Mouse (Mus musculus) MEL (cell line): ENCODE measurements around the gene Il1r2. TPM values are rescaled to one million over a fixed set of nuclear protein-coding genes. Genes with fewer than 3 reads are reported as not detected.

ENCODE experiments used
- DNase-seq: peaks from one replicate; pipeline ENCODE4 v3.0.0; 2011; ENCODE audit warnings: low read depth, low spot score
- H3K27ac ChIP-seq: 2 replicates; pipeline ENCODE4 v1.5.1; 2012; ENCODE audit warnings: low read depth, mild to moderate bottlenecking, control low read depth, low read length, moderate library complexity; ENCODE audit not compliant: control insufficient read depth
- H3K27me3 ChIP-seq, 2 experiments: fragments of 150-350 bp in 1 of 2; sonication (generic) in 1 of 2; 2 replicates each; pipeline ENCODE4 v1.6.1; 2012; ENCODE audit warnings: low read length in 2 of 2, mild to moderate bottlenecking in 2 of 2, improper control_type of control experiment in 1 of 2, moderate library complexity in 1 of 2; ENCODE audit not compliant: insufficient read depth in 2 of 2, control insufficient read depth in 1 of 2
- H3K36me3 ChIP-seq, 2 experiments: 2 replicates each; pipeline ENCODE4 v1.6.1; 2012 to 2014; ENCODE audit warnings: low read length in 2 of 2, improper control_type of control experiment in 1 of 2, inconsistent platforms in 1 of 2, mild to moderate bottlenecking in 1 of 2; ENCODE audit not compliant: insufficient read depth in 2 of 2, control insufficient read depth in 1 of 2
- H3K4me1 ChIP-seq, 2 experiments: fragments of 150-350 bp in 1 of 2; sonication (generic) in 1 of 2; 2 replicates each; pipeline ENCODE4 v1.6.1; 2012; ENCODE audit warnings: low read length in 2 of 2, improper control_type of control experiment in 1 of 2, mild to moderate bottlenecking in 1 of 2; ENCODE audit not compliant: insufficient read depth in 2 of 2, control insufficient read depth in 1 of 2
- H3K4me3 ChIP-seq, 2 experiments: fragments of 150-350 bp in 1 of 2; sonication (generic) in 1 of 2; 2 replicates each; pipeline ENCODE4 v1.5.1; 2012; ENCODE audit warnings: low read depth in 2 of 2, low read length in 2 of 2, mild to moderate bottlenecking in 2 of 2, moderate library complexity in 2 of 2, control low read depth in 1 of 2, improper control_type of control experiment in 1 of 2; ENCODE audit not compliant: control insufficient read depth in 1 of 2, insufficient read depth in 1 of 2
- H3K79me2 ChIP-seq: 2 replicates; pipeline ENCODE4 v1.6.1; 2012; ENCODE audit warnings: mild to moderate bottlenecking, low read length, moderate library complexity; ENCODE audit not compliant: control insufficient read depth, poor library complexity, insufficient read depth
- H3K9ac ChIP-seq: 2 replicates; pipeline ENCODE4 v1.6.1; 2012; ENCODE audit warnings: low read depth, mild to moderate bottlenecking, control low read depth, low read length, moderate library complexity; ENCODE audit not compliant: control insufficient read depth, poor library complexity, severe bottlenecking
- H3K9me3 ChIP-seq: fragments of 150-350 bp; sonication (generic); replicated peaks from 2 replicates; pipeline ENCODE4 v1.6.1; 2012; ENCODE audit warnings: mild to moderate bottlenecking, low read length, improper control_type of control experiment, moderate library complexity; ENCODE audit not compliant: insufficient read depth
- CHD2 ChIP-seq: IDR thresholded peaks from 2 replicates; pipeline ENCODE4 v1.6.1; 2011; ENCODE audit warnings: low read length, improper control_type of control experiment
- E2F4 ChIP-seq: IDR thresholded peaks from 2 replicates; pipeline ENCODE4 v1.6.1; 2011; ENCODE audit warnings: low read depth, low read length, improper control_type of control experiment, borderline replicate concordance
- ELF1 ChIP-seq: IDR thresholded peaks from 2 replicates; pipeline ENCODE4 v1.6.1; 2014; ENCODE audit warnings: low read depth, mild to moderate bottlenecking, inconsistent platforms, low read length, improper control_type of control experiment, moderate library complexity
- EP300 ChIP-seq, 2 experiments: IDR thresholded peaks; 2 replicates each; pipeline ENCODE4 v1.6.1; 2011; ENCODE audit warnings: improper control_type of control experiment in 2 of 2, low read length in 2 of 2, low read depth in 1 of 2, mild to moderate bottlenecking in 1 of 2
- ETS1 ChIP-seq: IDR thresholded peaks from 2 replicates; pipeline ENCODE4 v1.6.1; 2012; ENCODE audit warnings: low read depth, mild to moderate bottlenecking, inconsistent platforms, low read length, improper control_type of control experiment, moderate library complexity
- GABPA ChIP-seq: IDR thresholded peaks from 2 replicates; pipeline ENCODE4 v1.6.1; 2012; ENCODE audit warnings: low read depth, mild to moderate bottlenecking, inconsistent platforms, low read length, improper control_type of control experiment, moderate library complexity
- JUND ChIP-seq: IDR thresholded peaks from 2 replicates; pipeline ENCODE4 v1.6.1; 2011; ENCODE audit warnings: low read depth, mild to moderate bottlenecking, improper control_type of control experiment, low read length
- MAFK ChIP-seq: IDR thresholded peaks from 2 replicates; pipeline ENCODE4 v1.6.1; 2011; ENCODE audit warnings: low read depth, mild to moderate bottlenecking, low read length, improper control_type of control experiment, borderline replicate concordance
- MAX ChIP-seq: IDR thresholded peaks from 2 replicates; pipeline ENCODE4 v1.6.1; 2011; ENCODE audit warnings: low read length, improper control_type of control experiment
- MAZ ChIP-seq: IDR thresholded peaks from 2 replicates; pipeline ENCODE4 v1.6.1; 2012; ENCODE audit warnings: low read depth, mild to moderate bottlenecking, inconsistent platforms, low read length, improper control_type of control experiment
- MEF2A ChIP-seq: IDR thresholded peaks from 2 replicates; pipeline ENCODE4 v1.6.1; 2014; ENCODE audit warnings: low read depth, mild to moderate bottlenecking, inconsistent platforms, low read length, improper control_type of control experiment; ENCODE audit not compliant: poor library complexity, insufficient replicate concordance, severe bottlenecking; ENCODE audit errors: extremely low read depth
- MXI1 ChIP-seq: IDR thresholded peaks from 2 replicates; pipeline ENCODE4 v1.6.1; 2011; ENCODE audit warnings: mild to moderate bottlenecking, low read depth, low read length, improper control_type of control experiment
- MYB ChIP-seq: IDR thresholded peaks from 2 replicates; pipeline ENCODE4 v1.6.1; 2011; ENCODE audit warnings: mild to moderate bottlenecking, low read depth, low read length, improper control_type of control experiment
- MYC ChIP-seq: IDR thresholded peaks from 2 replicates; pipeline ENCODE4 v1.6.1; 2011; ENCODE audit warnings: low read depth, mild to moderate bottlenecking, low read length, improper control_type of control experiment, moderate library complexity
- NELFE ChIP-seq: IDR thresholded peaks from 2 replicates; pipeline ENCODE4 v1.6.1; 2011; ENCODE audit warnings: low read depth, low read length, improper control_type of control experiment
- POLR2A ChIP-seq, 2 experiments: IDR thresholded peaks; 2 replicates each; pipeline ENCODE4 v1.6.1; 2011 to 2012; ENCODE audit warnings: low read length in 2 of 2, mild to moderate bottlenecking in 2 of 2, control low read depth in 1 of 2, improper control_type of control experiment in 1 of 2, low read depth in 1 of 2, moderate library complexity in 1 of 2; ENCODE audit not compliant: control insufficient read depth in 1 of 2, insufficient read depth in 1 of 2, poor library complexity in 1 of 2
- POLR2AphosphoS2 ChIP-seq: IDR thresholded peaks from 2 replicates; pipeline ENCODE4 v1.6.1; 2011; ENCODE audit warnings: low read length, improper control_type of control experiment
- SIN3A ChIP-seq: IDR thresholded peaks from 2 replicates; pipeline ENCODE4 v1.6.1; 2012; ENCODE audit warnings: low read length, improper control_type of control experiment, inconsistent platforms
- TAL1 ChIP-seq: IDR thresholded peaks from 2 replicates; pipeline ENCODE4 v1.6.1; 2012; ENCODE audit warnings: mild to moderate bottlenecking, inconsistent platforms, low read length, moderate library complexity, mixed read lengths
- TCF12 ChIP-seq: IDR thresholded peaks from 2 replicates; pipeline ENCODE4 v1.6.1; 2014; ENCODE audit warnings: low read depth, mild to moderate bottlenecking, inconsistent platforms, low read length, improper control_type of control experiment, moderate library complexity
- UBTF ChIP-seq: IDR thresholded peaks from 2 replicates; pipeline ENCODE4 v1.6.1; 2012; ENCODE audit warnings: low read depth, mild to moderate bottlenecking, inconsistent platforms, low read length, improper control_type of control experiment, moderate library complexity, borderline replicate concordance; ENCODE audit not compliant: insufficient read depth
- USF1 ChIP-seq: IDR thresholded peaks from 2 replicates; pipeline ENCODE4 v1.6.1; 2014; ENCODE audit warnings: low read depth, mild to moderate bottlenecking, inconsistent platforms, low read length, improper control_type of control experiment, moderate library complexity
- ZC3H11A ChIP-seq: IDR thresholded peaks from 2 replicates; pipeline ENCODE4 v1.6.1; 2012; ENCODE audit warnings: low read depth, mild to moderate bottlenecking, inconsistent platforms, low read length, improper control_type of control experiment
- ZKSCAN1 ChIP-seq: IDR thresholded peaks from 2 replicates; pipeline ENCODE4 v1.6.1; 2012; ENCODE audit warnings: low read depth, mild to moderate bottlenecking, inconsistent platforms, low read length, improper control_type of control experiment, moderate library complexity
- ZMIZ1 ChIP-seq: IDR thresholded peaks from 2 replicates; pipeline ENCODE4 v1.6.1; 2012; ENCODE audit warnings: low read depth, mild to moderate bottlenecking, inconsistent platforms, low read length, improper control_type of control experiment, moderate library complexity
- polyA plus RNA-seq, 2 experiments: library from polyadenylated mRNA; stranded (reverse) in 1 of 2; unstranded in 1 of 2; fragments of >175 nt in 1 of 2; fragments of >200 nt in 1 of 2; gene quantifications; 2 replicates each; pipeline versions ENCODE4 v1.2.1 to v1.2.4; 2012; ENCODE audit warnings: low replicate concordance in 2 of 2, low read depth in 1 of 2; ENCODE audit not compliant: insufficient read length in 2 of 2, insufficient read depth in 1 of 2, missing spikeins in 1 of 2
- total RNA-seq: library from RNA; depleted of rRNA; stranded (reverse); fragments of 300-350 nt; gene quantifications from 2 replicates; pipeline ENCODE4 v1.2.3, GENCODE M21; 2012

Gene Il1r2
- total and polyA plus RNA-seq, 3 experiments: not detected

- H3K4me1 ChIP-seq: no peaks in the 10 kb centered on the region
- no peak overlapping the region for H3K27ac ChIP-seq
- no peak for DNase-seq
- no peaks in the 10 kb centered on the region for H3K79me2 ChIP-seq
- H3K9me3 ChIP-seq: no peaks in the 10 kb centered on the region
- no peaks in the 10 kb centered on the region for H3K36me3 ChIP-seq
- no peak for TF ChIP-seq ZMIZ1
- no peak for TF ChIP-seq MAX
- TF ChIP-seq SIN3A: no peak
- TF ChIP-seq UBTF: no peak
- TF ChIP-seq NELFE: no peak
- TF ChIP-seq E2F4: no peak
- TF ChIP-seq POLR2AphosphoS2: no peak
- no peak for TF ChIP-seq ELF1
- TF ChIP-seq GABPA: no peak
- TF ChIP-seq CHD2: no peak
- TF ChIP-seq USF1: no peak
- no peak for TF ChIP-seq MYC
- no peak for TF ChIP-seq MYB
- no peak for TF ChIP-seq EP300 (IDR thresholded peaks at IDR 0.05; ENCODE audit: low read depth in 1 of 2, low read length in 2 of 2)
- no peak for TF ChIP-seq MAZ
- H3K4me3 ChIP-seq: no peak overlapping the region
- H3K27me3 ChIP-seq: no peaks in the 10 kb centered on the region
- no peak overlapping the region for H3K9ac ChIP-seq
Observed at GRCm38 (mm10) chr1:40058013-40058412, 15.9 kb upstream of the Il1r2 start.

- TF ChIP-seq EP300 (IDR thresholded peaks at IDR 0.05; ENCODE audit: low read depth in 1 of 2, low read length in 2 of 2) (no peak), TAL1 (no peak), JUND (no peak), MAFK (no peak), ZC3H11A (no peak), ZKSCAN1 (no peak), MYB (no peak), MYC (no peak), POLR2A (IDR thresholded peaks at IDR 0.05; ENCODE audit: control insufficient read depth in 1 of 2, insufficient read depth in 1 of 2, low read depth in 1 of 2, low read length in 2 of 2, poor library complexity in 1 of 2) (no peak), POLR2AphosphoS2 (no peak), ELF1 (no peak), UBTF (no peak), MEF2A (no peak), GABPA (no peak), ETS1 (no peak), USF1 (no peak), TCF12 (no peak), SIN3A (no peak), MXI1 (no peak)
- TF ChIP-seq, all 39 proteins: peak for 0
- H3K79me2 ChIP-seq: no peaks in the 10 kb centered on the region
- H3K9me3 ChIP-seq: no peaks in the 10 kb centered on the region
- H3K36me3 ChIP-seq: no peaks in the 10 kb centered on the region
- no peaks in the 10 kb centered on the region for H3K27me3 ChIP-seq
- H3K27ac ChIP-seq: no peak overlapping the region
- no peak for DNase-seq
- H3K4me1 ChIP-seq: no peaks in the 10 kb centered on the region
- H3K9ac ChIP-seq: no peak overlapping the region
- H3K4me3 ChIP-seq: no peak overlapping the region
Observed at GRCm38 (mm10) chr1:40059122-40059774, 14.6 kb upstream of the Il1r2 start.
